Mouse (Mus musculus): ENCODE measurements around the gene Wdr95. TPM values are rescaled to one million over a fixed set of nuclear protein-coding genes. Genes with fewer than 3 reads are reported as not detected.
A peak's percentile ranks its signal among the peaks of the same experiment; 100 is the strongest.

Gene Wdr95
- polyA plus RNA-seq, 1 experiment = 1.9 TPM

DNA sequence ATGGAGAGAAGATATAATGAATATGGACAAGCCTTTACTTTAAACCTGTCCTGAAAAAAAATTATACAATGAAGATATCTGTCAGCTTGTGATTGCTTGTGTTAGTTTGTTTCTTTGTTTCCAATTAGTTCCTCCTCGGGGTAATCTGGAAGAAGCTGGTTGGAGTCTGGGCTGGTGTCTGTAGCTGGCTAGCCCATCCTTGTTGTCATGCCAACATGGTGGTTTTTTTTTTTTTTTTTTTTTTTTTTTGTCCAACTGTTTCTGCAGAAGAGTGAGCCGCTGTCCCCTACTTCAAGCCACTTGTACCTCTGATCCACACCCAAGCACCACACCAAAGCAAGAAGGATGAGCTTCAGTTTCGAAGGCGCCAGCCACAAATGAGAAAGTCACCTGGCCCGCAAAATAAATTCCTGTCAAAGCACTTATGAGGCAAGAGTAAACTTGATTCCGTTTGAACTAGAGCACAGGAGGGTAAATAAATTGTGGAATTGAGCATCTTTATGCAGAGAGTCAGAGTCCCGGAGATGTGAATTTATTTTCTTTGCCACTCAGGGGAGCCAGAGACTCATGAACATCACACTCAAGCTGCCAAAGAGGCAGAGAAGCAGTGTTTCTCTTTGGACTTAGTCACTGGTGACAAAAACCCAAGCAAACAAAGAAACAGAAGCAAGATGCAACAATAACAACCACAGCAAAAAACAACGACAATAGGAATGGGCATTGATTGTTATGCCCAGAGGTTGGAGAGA is 119.1 kb downstream of the Wdr95 start:
- Histone ChIP-seq H3K4me3 (replicated peaks; ENCODE audit: control insufficient read depth, low read depth, low read length) (no peak overlapping the region), H3K27ac (ENCODE audit: control insufficient read depth, insufficient read depth, low read depth, low read length, poor library complexity) (no peak overlapping the region), H3K4me1 (ENCODE audit: control insufficient read depth, insufficient read depth, low read length) (no peaks in the 10 kb centered on the region)
- no peak for TF ChIP-seq CTCF (IDR thresholded peaks at IDR 0.05; ENCODE audit: control insufficient read depth, insufficient read depth, low read length)
- TF ChIP-seq POLR2A (IDR thresholded peaks at IDR 0.05; ENCODE audit: borderline replicate concordance, control insufficient read depth, low read depth, low read length) = no peak
- WGBS = 66% methylated on average over 8 of the region's 8 CpGs

DNA sequence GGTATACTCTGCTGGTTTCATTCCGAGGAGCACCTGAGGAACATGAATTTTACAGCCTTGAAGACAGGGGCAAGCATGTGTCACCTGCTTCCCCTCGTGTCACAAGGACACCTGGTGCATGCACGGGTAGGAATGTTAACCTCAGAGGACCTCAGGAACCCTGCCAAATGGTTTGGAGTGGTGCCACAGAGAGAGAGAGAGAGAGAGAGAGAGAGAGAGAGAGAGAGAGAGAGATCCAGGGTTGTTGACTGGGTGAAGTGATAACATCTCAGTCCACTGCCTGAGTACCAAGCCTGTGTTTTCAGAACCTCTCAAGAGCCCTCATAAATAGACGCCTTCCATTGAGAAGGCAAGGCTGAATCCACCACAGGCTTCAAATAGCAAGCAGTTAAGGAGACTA is 119.7 kb downstream of the Wdr95 start:
- 17% methylated on average over 4 of the region's 4 CpGs for WGBS
- TF ChIP-seq POLR2A (IDR thresholded peaks at IDR 0.05; ENCODE audit: borderline replicate concordance, control insufficient read depth, low read depth, low read length) (no peak), CTCF (IDR thresholded peaks at IDR 0.05; ENCODE audit: control insufficient read depth, insufficient read depth, low read length) (no peak)
- no peaks in the 10 kb centered on the region for H3K4me1 ChIP-seq (ENCODE audit: control insufficient read depth, insufficient read depth, low read length)

DNA sequence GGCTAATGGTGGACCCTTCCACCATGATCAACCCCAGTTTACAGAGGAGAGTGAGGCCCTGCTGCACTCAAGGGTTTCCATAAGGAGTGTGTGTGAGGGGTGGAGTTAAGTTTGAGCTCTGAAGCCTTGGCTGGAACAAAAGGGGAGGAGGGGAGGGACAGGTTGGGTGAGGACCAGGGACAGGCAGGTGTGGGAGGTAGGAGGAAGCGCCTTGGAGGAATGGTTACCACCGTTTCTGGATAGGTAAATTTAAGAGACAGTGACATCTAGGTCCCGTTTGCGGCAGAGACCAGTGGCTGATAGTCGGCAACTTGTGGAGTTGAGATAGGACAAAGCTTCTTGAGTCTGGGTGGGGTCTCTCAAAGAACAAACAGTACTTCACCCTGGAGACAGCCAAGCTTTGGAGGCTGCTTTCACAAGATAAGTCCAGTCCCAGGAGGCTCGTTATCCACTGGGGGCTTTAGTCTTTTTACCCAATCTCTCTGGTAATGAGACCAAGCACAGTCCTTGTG is 120.5 kb downstream of the Wdr95 start:
- Histone ChIP-seq H3K4me3 (replicated peaks; ENCODE audit: control insufficient read depth, low read depth, low read length) (no peak overlapping the region), H3K27ac (ENCODE audit: control insufficient read depth, insufficient read depth, low read depth, low read length, poor library complexity) (peak overlapping the region; percentile 75), H3K4me1 (ENCODE audit: control insufficient read depth, insufficient read depth, low read length) (no peaks in the 10 kb centered on the region)
- TF ChIP-seq POLR2A (IDR thresholded peaks at IDR 0.05; ENCODE audit: borderline replicate concordance, control insufficient read depth, low read depth, low read length) = no peak
- no peak for TF ChIP-seq CTCF (IDR thresholded peaks at IDR 0.05; ENCODE audit: control insufficient read depth, insufficient read depth, low read length)
- 72% methylated on average over 6 of the region's 6 CpGs for WGBS

More for the DNA sequence above, 119.7 kb downstream of the Wdr95 start:
- Histone ChIP-seq H3K4me3 (replicated peaks; ENCODE audit: control insufficient read depth, low read depth, low read length) (no peak overlapping the region), H3K27ac (ENCODE audit: control insufficient read depth, insufficient read depth, low read depth, low read length, poor library complexity) (peak overlapping the region; percentile 75; the same call in 1 of the 2 replicates)

DNA sequence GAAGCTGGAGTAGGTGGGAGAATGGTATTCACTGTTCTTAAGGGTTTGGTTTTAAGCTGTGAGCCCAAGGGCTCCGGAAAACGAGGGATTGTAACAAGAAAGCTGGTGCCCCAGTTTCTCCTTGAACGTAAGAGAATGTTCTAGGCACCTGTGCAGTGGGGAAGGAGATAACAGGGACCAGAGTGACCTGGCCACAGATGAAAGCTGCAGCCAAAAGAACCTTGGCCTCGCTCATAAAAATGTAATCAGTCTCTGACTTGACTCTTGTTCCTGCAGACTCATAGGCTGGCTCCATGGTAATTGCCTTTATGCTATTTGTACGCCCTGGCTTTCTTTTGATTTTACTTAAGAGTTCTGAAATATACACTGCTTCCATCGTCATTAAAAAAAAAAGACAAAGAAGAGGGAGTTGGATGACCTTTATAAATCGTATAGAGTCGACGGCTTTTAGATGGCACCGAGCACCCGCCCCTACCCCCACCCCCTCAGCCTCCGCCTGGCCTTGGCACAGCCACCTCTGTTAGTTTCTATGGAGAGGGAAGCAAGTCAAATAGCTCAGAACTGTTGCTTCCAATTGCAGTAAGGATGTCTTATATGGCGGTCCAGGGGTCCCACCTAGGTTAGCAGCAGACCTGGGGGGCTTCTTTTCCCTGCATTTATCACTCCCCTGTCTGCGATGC is 121.2 kb downstream of the Wdr95 start:
- Histone ChIP-seq H3K27ac (ENCODE audit: control insufficient read depth, insufficient read depth, low read depth, low read length, poor library complexity) (peak overlapping the region; percentile 39), H3K4me3 (replicated peaks; ENCODE audit: control insufficient read depth, low read depth, low read length) (no peak overlapping the region), H3K4me1 (ENCODE audit: control insufficient read depth, insufficient read depth, low read length) (no peaks in the 10 kb centered on the region)
- TF ChIP-seq CTCF (IDR thresholded peaks at IDR 0.05; ENCODE audit: control insufficient read depth, insufficient read depth, low read length) = no peak
- TF ChIP-seq POLR2A (IDR thresholded peaks at IDR 0.05; ENCODE audit: borderline replicate concordance, control insufficient read depth, low read depth, low read length) = no peak
- 67% methylated on average over 14 of the region's 14 CpGs for WGBS

DNA sequence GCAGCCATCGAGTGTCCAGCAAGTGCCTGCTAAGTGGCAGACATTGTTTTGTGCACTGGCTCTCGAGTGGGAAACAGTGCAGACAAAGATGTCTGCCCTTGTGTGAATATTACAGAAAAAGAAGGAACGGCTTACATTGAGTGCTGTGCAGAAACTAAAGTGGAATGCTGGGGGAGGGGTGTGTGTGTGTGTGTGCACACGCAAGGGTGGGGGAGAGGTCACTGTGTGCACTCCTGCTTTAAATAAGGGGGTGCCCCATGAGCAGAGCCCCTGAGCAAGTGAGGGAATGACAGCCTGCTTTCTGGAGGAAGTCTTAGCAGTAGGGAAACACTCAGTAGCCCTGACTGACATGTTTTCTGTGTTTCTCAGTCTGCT is 121.7 kb downstream of the Wdr95 start:
- H3K4me1 ChIP-seq (ENCODE audit: control insufficient read depth, insufficient read depth, low read length) = no peaks in the 10 kb centered on the region
- H3K27ac ChIP-seq (ENCODE audit: control insufficient read depth, insufficient read depth, low read depth, low read length, poor library complexity) = 0 out of 2 replicates have a peak overlapping the region, but pooled peaks have one; percentile 39
- 56% methylated on average over 4 of the region's 4 CpGs for WGBS
- no peak overlapping the region for H3K4me3 ChIP-seq (replicated peaks; ENCODE audit: control insufficient read depth, low read depth, low read length)
- no peak for TF ChIP-seq CTCF (IDR thresholded peaks at IDR 0.05; ENCODE audit: control insufficient read depth, insufficient read depth, low read length)
- no peak for TF ChIP-seq POLR2A (IDR thresholded peaks at IDR 0.05; ENCODE audit: borderline replicate concordance, control insufficient read depth, low read depth, low read length)

DNA sequence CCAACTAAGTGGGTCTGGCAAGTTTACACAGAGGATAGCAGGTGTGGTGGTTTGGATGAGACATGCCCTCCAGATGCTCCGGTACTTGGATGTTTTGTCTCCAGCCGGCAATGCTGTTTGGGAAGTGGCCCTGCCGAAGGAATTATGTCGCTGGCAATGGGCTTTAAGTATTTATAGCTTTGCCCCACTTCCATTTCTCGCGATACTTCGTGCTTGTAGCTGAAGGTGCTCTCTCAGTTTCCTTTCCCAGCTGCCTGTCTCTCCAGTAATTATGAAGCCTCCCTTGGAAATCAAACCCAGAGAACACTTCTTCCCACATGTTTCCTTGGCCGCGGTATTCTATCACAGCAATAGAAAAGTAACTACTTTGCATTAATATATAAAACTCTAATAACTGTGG is 127.2 kb downstream of the Wdr95 start:
- Histone ChIP-seq H3K27ac (ENCODE audit: control insufficient read depth, insufficient read depth, low read depth, low read length, poor library complexity) (no peak overlapping the region), H3K4me1 (ENCODE audit: control insufficient read depth, insufficient read depth, low read length) (no peaks in the 10 kb centered on the region), H3K4me3 (replicated peaks; ENCODE audit: control insufficient read depth, low read depth, low read length) (no peak overlapping the region)
- TF ChIP-seq POLR2A (IDR thresholded peaks at IDR 0.05; ENCODE audit: borderline replicate concordance, control insufficient read depth, low read depth, low read length) (no peak), CTCF (IDR thresholded peaks at IDR 0.05; ENCODE audit: control insufficient read depth, insufficient read depth, low read length) (no peak)
- WGBS = 88% methylated on average over 9 of the region's 9 CpGs

DNA sequence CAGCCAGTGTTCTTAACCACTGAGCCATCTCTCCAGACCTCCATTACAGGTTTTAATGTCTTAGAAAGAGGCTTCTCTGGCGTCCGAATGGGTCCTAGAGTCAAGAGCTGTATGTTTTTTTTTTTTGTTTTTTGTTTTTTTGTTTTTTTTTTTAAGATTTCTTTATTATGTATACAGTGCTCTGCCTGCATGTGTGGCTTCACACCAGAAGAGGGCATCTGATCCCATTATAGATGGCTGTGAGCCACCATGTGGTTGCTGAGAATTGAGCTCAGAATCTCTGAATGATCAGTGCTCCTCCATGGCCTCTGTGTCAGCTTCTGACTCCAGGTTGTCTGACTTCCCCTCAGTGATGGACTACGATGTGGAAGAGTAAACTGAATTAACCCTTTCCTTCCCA is 129.5 kb downstream of the Wdr95 start:
- TF ChIP-seq CTCF (IDR thresholded peaks at IDR 0.05; ENCODE audit: control insufficient read depth, insufficient read depth, low read length) = no peak
- TF ChIP-seq POLR2A (IDR thresholded peaks at IDR 0.05; ENCODE audit: borderline replicate concordance, control insufficient read depth, low read depth, low read length) = no peak
- 53% methylated on average over 3 of the region's 3 CpGs for WGBS
- H3K4me1 ChIP-seq (ENCODE audit: control insufficient read depth, insufficient read depth, low read length) = no peaks in the 10 kb centered on the region
- no peak overlapping the region for H3K4me3 ChIP-seq (replicated peaks; ENCODE audit: control insufficient read depth, low read depth, low read length)
- H3K27ac ChIP-seq (ENCODE audit: control insufficient read depth, insufficient read depth, low read depth, low read length, poor library complexity) = no peak overlapping the region

DNA sequence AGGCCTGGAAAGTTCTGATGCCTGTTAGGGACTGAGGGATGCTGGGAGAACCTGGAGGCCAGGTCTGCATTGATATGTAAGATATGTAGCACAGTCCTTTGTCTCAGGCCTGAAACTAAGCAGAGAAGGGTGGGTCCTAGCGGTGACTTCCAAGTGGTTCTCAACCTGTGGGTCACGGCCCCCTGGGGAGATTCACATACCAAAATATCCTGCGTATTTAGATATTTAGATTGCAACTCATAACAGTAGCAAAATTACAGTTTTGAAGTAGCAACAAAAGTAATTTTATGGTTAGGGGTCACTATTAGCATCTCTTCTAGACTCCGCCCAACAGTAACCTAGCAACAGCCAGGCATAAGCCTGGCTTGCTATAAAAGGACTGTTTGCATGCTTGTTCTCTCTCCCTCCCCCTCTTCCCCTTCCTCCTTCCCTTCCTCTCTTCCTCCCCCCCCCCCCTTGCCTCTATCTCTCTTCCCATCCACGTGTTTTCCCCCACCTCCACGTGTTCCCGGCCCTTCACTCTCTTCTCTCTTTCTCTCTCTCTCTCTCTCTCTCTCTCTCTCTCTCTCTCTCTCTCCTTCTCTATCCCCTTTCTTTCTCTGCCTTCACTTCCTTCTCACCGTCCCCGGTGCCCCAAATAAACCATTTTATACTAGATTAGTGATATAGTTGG is 130.4 kb downstream of the Wdr95 start:
- Histone ChIP-seq H3K4me1 (ENCODE audit: control insufficient read depth, insufficient read depth, low read length) (no peaks in the 10 kb centered on the region), H3K27ac (ENCODE audit: control insufficient read depth, insufficient read depth, low read depth, low read length, poor library complexity) (no peak overlapping the region), H3K4me3 (replicated peaks; ENCODE audit: control insufficient read depth, low read depth, low read length) (no peak overlapping the region)
- TF ChIP-seq CTCF (IDR thresholded peaks at IDR 0.05; ENCODE audit: control insufficient read depth, insufficient read depth, low read length) (no peak), POLR2A (IDR thresholded peaks at IDR 0.05; ENCODE audit: borderline replicate concordance, control insufficient read depth, low read depth, low read length) (no peak)
- WGBS = 51% methylated on average over 9 of the region's 9 CpGs

Data from bone marrow, adult 2 months (tissue).